Mouse (Mus musculus) limb, embryonic 11.5 days (tissue): ENCODE results near the gene Gm5483. TPM values are rescaled to one million over a fixed set of nuclear protein-coding genes. Genes with fewer than 3 reads are reported as not detected.
"Not testable (repeated sequence)": the region's sequence is repeated elsewhere in the genome, so short reads cannot be mapped to it uniquely, and the experiment has no call there.

Experiments
- ATAC-seq: fragments of 200-750 bp; cut with Nextera tagmentation; 2 replicates; pipeline ENCODE4 v1.8.0; 2017; ENCODE audit warnings: low read depth; ENCODE audit not compliant: insufficient number of reproducible peaks, low FRiP score, low TSS enrichment
- DNase-seq: peaks from one replicate; pipeline ENCODE4 v3.0.0-alpha.2; 2015; ENCODE audit warnings: low spot score
- H3K27ac ChIP-seq: fragments of 300-500 bp; sonication (generic); replicated peaks from 2 replicates; pipeline ENCODE4 v1.5.1; 2014; ENCODE audit warnings: low read depth, mild to moderate bottlenecking, low read length
- H3K27me3 ChIP-seq: fragments of 300-500 bp; sonication (generic); 2 replicates; pipeline ENCODE4 v1.6.1; 2014; ENCODE audit warnings: mild to moderate bottlenecking, low read length, mixed read lengths; ENCODE audit not compliant: control insufficient read depth, insufficient read depth
- H3K36me3 ChIP-seq: fragments of 300-500 bp; sonication (generic); 2 replicates; pipeline ENCODE4 v1.6.1; 2014; ENCODE audit warnings: mild to moderate bottlenecking, low read length, moderate library complexity, mixed read lengths; ENCODE audit not compliant: control insufficient read depth, insufficient read depth
- H3K4me1 ChIP-seq: fragments of 300-500 bp; sonication (generic); 2 replicates; pipeline ENCODE4 v1.6.1; 2014; ENCODE audit warnings: low read length, mixed read lengths; ENCODE audit not compliant: control insufficient read depth, insufficient read depth
- H3K4me2 ChIP-seq: fragments of 300-500 bp; sonication (generic); 2 replicates; pipeline ENCODE4 v1.6.1; 2014; ENCODE audit warnings: low read depth, mild to moderate bottlenecking, moderate library complexity; ENCODE audit not compliant: severe bottlenecking
- H3K4me3 ChIP-seq: fragments of 300-500 bp; sonication (generic); 2 replicates; pipeline ENCODE4 v1.5.1; 2014; ENCODE audit warnings: low read depth, low read length
- H3K9ac ChIP-seq: fragments of 300-500 bp; sonication (generic); 2 replicates; pipeline ENCODE4 v1.6.1; 2014; ENCODE audit warnings: mild to moderate bottlenecking, low read length
- H3K9me3 ChIP-seq: fragments of 300-500 bp; sonication (generic); 2 replicates; pipeline ENCODE4 v1.6.1; 2016; ENCODE audit warnings: low read length; ENCODE audit not compliant: control insufficient read depth
- WGBS: fragments of 180-500 bp; shearing (Covaris S2); extraction: QIAGEN DNeasy Blood & Tissue Kit; methylation state at CpG from one replicate; pipeline ENCODE4 v1.1.7; 2014; 5-methylcytosine and 5-hydroxymethylcytosine counted together
- polyA plus RNA-seq: library from polyadenylated mRNA; unstranded; fragments of >200 nt; fragmentation: Nextera tagmentation; extraction: Ambion mirVana; gene quantifications from 2 replicates; pipeline ENCODE4 v1.2.1, GENCODE M21; 2014

The Gm5483 gene
- not detected in 2 replicates for polyA plus RNA-seq

GRCm38 (mm10) chr16:36183912-36184311 lies at the start of gene Gm5483:
Gene Gm5483 (plus strand): TSS chr16:36184212.
- H3K27me3 ChIP-seq, ATAC-seq, H3K36me3 ChIP-seq, DNase-seq, H3K9me3 ChIP-seq, H3K4me2 ChIP-seq, H3K4me3 ChIP-seq, H3K27ac ChIP-seq, H3K9ac ChIP-seq, H3K4me1 ChIP-seq: not testable (repeated sequence)
- WGBS: 80% methylated on average over 4 of the region's 4 CpGs

GRCm38 (mm10) chr16:36138201-36138600 lies 45.8 kb upstream of the Gm5483 start:
- ATAC-seq (no peak), DNase-seq (no peak)
- Histone ChIP-seq H3K27ac (no peak overlapping the region), H3K9ac (no peak overlapping the region), H3K9me3 (no peaks in the 10 kb centered on the region), H3K4me1 (no peaks in the 10 kb centered on the region), H3K4me2 (no peak overlapping the region), H3K4me3 (no peak overlapping the region), H3K36me3 (no peaks in the 10 kb centered on the region), H3K27me3 (no peaks in the 10 kb centered on the region)
- WGBS: 80% methylated on average over 2 of the region's 2 CpGs

GRCm38 (mm10) chr16:36156402-36156975 lies 27.5 kb upstream of the Gm5483 start, which contains the start of gene Stfa2l1:
Gene Stfa2l1 (plus strand): TSS chr16:36156811.
- Histone ChIP-seq H3K4me2 (no peak within 1 kb of the TSS), H3K9me3 (no peaks in the 10 kb centered on the region), H3K27me3 (no peaks in the 10 kb centered on the region), H3K4me1 (no peaks in the 10 kb centered on the region), H3K4me3 (no peak within 1 kb of the TSS), H3K36me3 (no peaks in the 10 kb centered on the region), H3K9ac (no peak within 1 kb of the TSS), H3K27ac (no peak within 1 kb of the TSS)
- no peak for DNase-seq
- no peak for ATAC-seq

- not testable (repeated sequence) for H3K4me3 ChIP-seq, H3K9ac ChIP-seq, H3K36me3 ChIP-seq, H3K27ac ChIP-seq, H3K4me1 ChIP-seq, DNase-seq, H3K9me3 ChIP-seq, H3K27me3 ChIP-seq, ATAC-seq, H3K4me2 ChIP-seq
- WGBS: 85% methylated on average over 9 of the region's 10 CpGs
These were observed 16.2 kb upstream of the Gm5483 start for GRCm38 (mm10) chr16:36167841-36168240.

GRCm38 (mm10) chr16:36176108-36176507 lies 7.9 kb upstream of the Gm5483 start:
- ATAC-seq: no peak
- H3K4me2 ChIP-seq: no peak overlapping the region
- H3K9me3 ChIP-seq: no peaks in the 10 kb centered on the region
- no peaks in the 10 kb centered on the region for H3K4me1 ChIP-seq
- H3K9ac ChIP-seq: no peak overlapping the region
- H3K4me3 ChIP-seq: no peak overlapping the region
- DNase-seq: no peak
- H3K36me3 ChIP-seq: no peaks in the 10 kb centered on the region
- no peaks in the 10 kb centered on the region for H3K27me3 ChIP-seq
- no peak overlapping the region for H3K27ac ChIP-seq

GRCm38 (mm10) chr16:36179910-36180309 lies 4.1 kb upstream of the Gm5483 start:
- H3K27me3 ChIP-seq: no peaks in the 10 kb centered on the region
- no peaks in the 10 kb centered on the region for H3K9me3 ChIP-seq
- WGBS: 84% methylated on average over 2 of the region's 2 CpGs

GRCm38 (mm10) chr16:36199226-36199625 lies 15.2 kb downstream of the Gm5483 start:
- WGBS: 50% methylated on average over 19 of the region's 19 CpGs
- no peak overlapping the region for H3K27ac ChIP-seq
- H3K36me3 ChIP-seq: no peaks in the 10 kb centered on the region
- 0 out of 2 replicates have a peak overlapping the region, but pooled peaks have one; percentile 17 for H3K4me2 ChIP-seq
- DNase-seq: no peak
- H3K27me3 ChIP-seq: no peaks in the 10 kb centered on the region
- no peak overlapping the region for H3K9ac ChIP-seq
- H3K9me3 ChIP-seq: no peaks in the 10 kb centered on the region
- H3K4me1 ChIP-seq: no peaks in the 10 kb centered on the region
- ATAC-seq: no peak
- H3K4me3 ChIP-seq: no peak overlapping the region

More at GRCm38 (mm10) chr16:36179910-36180309, 4.1 kb upstream of the Gm5483 start:
- DNase-seq: no peak
- no peak overlapping the region for H3K27ac ChIP-seq
- H3K9ac ChIP-seq: no peak overlapping the region
- ATAC-seq: no peak
- H3K36me3 ChIP-seq: no peaks in the 10 kb centered on the region
- H3K4me3 ChIP-seq: no peak overlapping the region
- no peaks in the 10 kb centered on the region for H3K4me1 ChIP-seq
- no peak overlapping the region for H3K4me2 ChIP-seq

GRCm38 (mm10) chr16:36203846-36204245 lies 19.8 kb downstream of the Gm5483 start:
- H3K4me3 ChIP-seq: no peak overlapping the region
- no peak overlapping the region for H3K4me2 ChIP-seq
- no peak for DNase-seq
- H3K9me3 ChIP-seq: no peaks in the 10 kb centered on the region
- no peak overlapping the region for H3K27ac ChIP-seq
- no peaks in the 10 kb centered on the region for H3K4me1 ChIP-seq
- no peak overlapping the region for H3K9ac ChIP-seq
- WGBS: 86% methylated on average over 5 of the region's 5 CpGs
- H3K27me3 ChIP-seq: no peaks in the 10 kb centered on the region
- no peaks in the 10 kb centered on the region for H3K36me3 ChIP-seq
- no peak for ATAC-seq

- not testable (repeated sequence) for ATAC-seq, H3K4me2 ChIP-seq, H3K27ac ChIP-seq, H3K4me1 ChIP-seq, DNase-seq, H3K9me3 ChIP-seq, H3K9ac ChIP-seq, H3K36me3 ChIP-seq, H3K27me3 ChIP-seq, H3K4me3 ChIP-seq
- 50% methylated on average over 2 of the region's 2 CpGs for WGBS
These were observed 21.7 kb downstream of the Gm5483 start for GRCm38 (mm10) chr16:36205684-36206083.
